Mouse (Mus musculus): ENCODE data around the gene Efhd1. TPM values are rescaled to one million over a fixed set of nuclear protein-coding genes. Genes with fewer than 3 reads are reported as not detected.

Gene Efhd1
- polyA plus RNA-seq, 1 experiment from 2014 or later: 0.08 TPM

Other genes starting within 250 kb of the Efhd1 start
- gene Alppl2, start 174.4 kb upstream of the Efhd1 start, polyA plus RNA-seq (2015; fragmentation: Nextera tagmentation; extraction: Ambion mirVana): not detected in 2 replicates
- gene Alpi, start 162.8 kb upstream of the Efhd1 start, polyA plus RNA-seq (2015; fragmentation: Nextera tagmentation; extraction: Ambion mirVana): 113 and 131 TPM in 2 replicates
- gene Akp3, start 139.4 kb upstream of the Efhd1 start, polyA plus RNA-seq (2015; fragmentation: Nextera tagmentation; extraction: Ambion mirVana): 0.11 TPM in 1 of 2 replicates, not detected in the other
- gene Ecel1, start 107.8 kb upstream of the Efhd1 start, polyA plus RNA-seq (2015; fragmentation: Nextera tagmentation; extraction: Ambion mirVana): 2.4 and 2.5 TPM in 2 replicates
- not detected in 2 replicates for gene Prss56, start 81.0 kb upstream of the Efhd1 start, polyA plus RNA-seq (2015; fragmentation: Nextera tagmentation; extraction: Ambion mirVana)
- gene Chrnd, start 73.8 kb upstream of the Efhd1 start, polyA plus RNA-seq (2015; fragmentation: Nextera tagmentation; extraction: Ambion mirVana): not detected in 2 replicates
- 0.18 TPM in 1 of 2 replicates, not detected in the other for gene Chrng, start 59.7 kb upstream of the Efhd1 start, polyA plus RNA-seq (2015; fragmentation: Nextera tagmentation; extraction: Ambion mirVana)
- 169 and 170 TPM in 2 replicates for gene Eif4e2, start 50.4 kb upstream of the Efhd1 start, polyA plus RNA-seq (2015; fragmentation: Nextera tagmentation; extraction: Ambion mirVana)
- gene Gigyf2, start 62.6 kb downstream of the Efhd1 start, polyA plus RNA-seq (2015; fragmentation: Nextera tagmentation; extraction: Ambion mirVana): 46.8 and 47.5 TPM in 2 replicates
- 0.45 and 0.62 TPM in 2 replicates for gene Kcnj13, start 130.4 kb downstream of the Efhd1 start, polyA plus RNA-seq (2015; fragmentation: Nextera tagmentation; extraction: Ambion mirVana)
- gene Snorc, start 205.9 kb downstream of the Efhd1 start, polyA plus RNA-seq (2015; fragmentation: Nextera tagmentation; extraction: Ambion mirVana): not detected in 2 replicates
- 3.2 and 3.4 TPM in 2 replicates for gene Neu2, start 245.5 kb downstream of the Efhd1 start, polyA plus RNA-seq (2015; fragmentation: Nextera tagmentation; extraction: Ambion mirVana)